Mouse (Mus musculus): ENCODE data around the gene Pdzrn3. TPM values are rescaled to one million over a fixed set of nuclear protein-coding genes. Genes with fewer than 3 reads are reported as not detected.

The Pdzrn3 gene
- total and polyA plus RNA-seq, 3 experiments, result 0.08 TPM; not detected in 2

GRCm38 (mm10) chr6:101108951-101109350 lies 268.7 kb downstream of the Pdzrn3 start:
- Histone ChIP-seq H3K4me1 (ENCODE audit: control insufficient read depth in 1 of 2, insufficient read depth in 2 of 2, low read length in 2 of 2) (no peaks in the 10 kb centered on the region), H3K79me2 (ENCODE audit: control insufficient read depth, insufficient read depth, low read length, poor library complexity) (no peaks in the 10 kb centered on the region), H3K36me3 (ENCODE audit: control insufficient read depth in 1 of 2, insufficient read depth in 2 of 2, low read length in 2 of 2) (no peaks in the 10 kb centered on the region), H3K4me3 (ENCODE audit: control insufficient read depth in 1 of 2, insufficient read depth in 1 of 2, low read depth in 2 of 2, low read length in 2 of 2) (no peak overlapping the region), H3K9ac (ENCODE audit: control insufficient read depth, low read depth, low read length, poor library complexity, severe bottlenecking) (no peak overlapping the region), H3K9me3 (replicated peaks; ENCODE audit: insufficient read depth, low read length) (no peaks in the 10 kb centered on the region), H3K27ac (ENCODE audit: control insufficient read depth, low read depth, low read length) (no peak overlapping the region), H3K27me3 (ENCODE audit: control insufficient read depth in 1 of 2, insufficient read depth in 2 of 2, low read length in 2 of 2) (no peaks in the 10 kb centered on the region)
- DNase-seq (ENCODE audit: low read depth, low spot score), result no peak
- TF ChIP-seq RCOR1 (IDR thresholded peaks at IDR 0.05; ENCODE audit: low read depth, low read length) (no peak), MYC (IDR thresholded peaks at IDR 0.05; ENCODE audit: low read depth, low read length) (no peak), GABPA (IDR thresholded peaks at IDR 0.05; ENCODE audit: low read depth, low read length) (no peak), ZMIZ1 (IDR thresholded peaks at IDR 0.05; ENCODE audit: low read depth, low read length) (no peak), E2F4 (IDR thresholded peaks at IDR 0.05; ENCODE audit: borderline replicate concordance, low read depth, low read length) (no peak), SIN3A (IDR thresholded peaks at IDR 0.05; ENCODE audit: low read length) (no peak), MAX (IDR thresholded peaks at IDR 0.05; ENCODE audit: low read length) (no peak), HCFC1 (IDR thresholded peaks at IDR 0.05; ENCODE audit: low read depth, low read length) (no peak), NRF1 (IDR thresholded peaks at IDR 0.05; ENCODE audit: insufficient read depth, low read depth, low read length, poor library complexity, severe bottlenecking) (no peak), POLR2AphosphoS2 (IDR thresholded peaks at IDR 0.05; ENCODE audit: low read length) (no peak), ELF1 (IDR thresholded peaks at IDR 0.05; ENCODE audit: low read depth, low read length) (no peak)

GRCm38 (mm10) chr6:101103506-101103905 lies 274.2 kb downstream of the Pdzrn3 start:
- H3K9ac ChIP-seq (ENCODE audit: control insufficient read depth, low read depth, low read length, poor library complexity, severe bottlenecking), result no peak overlapping the region
- no peaks in the 10 kb centered on the region for H3K79me2 ChIP-seq (ENCODE audit: control insufficient read depth, insufficient read depth, low read length, poor library complexity)
- no peak for DNase-seq (ENCODE audit: low read depth, low spot score)
- H3K36me3 ChIP-seq (ENCODE audit: control insufficient read depth in 1 of 2, insufficient read depth in 2 of 2, low read length in 2 of 2), result no peaks in the 10 kb centered on the region
- no peaks in the 10 kb centered on the region for H3K9me3 ChIP-seq (replicated peaks; ENCODE audit: insufficient read depth, low read length)
- no peaks in the 10 kb centered on the region for H3K4me1 ChIP-seq (ENCODE audit: control insufficient read depth in 1 of 2, insufficient read depth in 2 of 2, low read length in 2 of 2)
- H3K27me3 ChIP-seq (ENCODE audit: control insufficient read depth in 1 of 2, insufficient read depth in 2 of 2, low read length in 2 of 2), result no peaks in the 10 kb centered on the region
- H3K27ac ChIP-seq (ENCODE audit: control insufficient read depth, low read depth, low read length), result no peak overlapping the region
- H3K4me3 ChIP-seq (ENCODE audit: control insufficient read depth in 1 of 2, insufficient read depth in 1 of 2, low read depth in 2 of 2, low read length in 2 of 2), result no peak overlapping the region
- TF ChIP-seq GABPA (IDR thresholded peaks at IDR 0.05; ENCODE audit: low read depth, low read length), result no peak

- Histone ChIP-seq H3K4me1 (ENCODE audit: control insufficient read depth in 1 of 2, insufficient read depth in 2 of 2, low read length in 2 of 2) (no peaks in the 10 kb centered on the region), H3K9me3 (replicated peaks; ENCODE audit: insufficient read depth, low read length) (no peaks in the 10 kb centered on the region), H3K4me3 (ENCODE audit: control insufficient read depth in 1 of 2, insufficient read depth in 1 of 2, low read depth in 2 of 2, low read length in 2 of 2) (no peak overlapping the region), H3K79me2 (ENCODE audit: control insufficient read depth, insufficient read depth, low read length, poor library complexity) (no peaks in the 10 kb centered on the region), H3K9ac (ENCODE audit: control insufficient read depth, low read depth, low read length, poor library complexity, severe bottlenecking) (no peak overlapping the region), H3K27ac (ENCODE audit: control insufficient read depth, low read depth, low read length) (no peak overlapping the region), H3K27me3 (ENCODE audit: control insufficient read depth in 1 of 2, insufficient read depth in 2 of 2, low read length in 2 of 2) (no peaks in the 10 kb centered on the region), H3K36me3 (ENCODE audit: control insufficient read depth in 1 of 2, insufficient read depth in 2 of 2, low read length in 2 of 2) (no peaks in the 10 kb centered on the region)
- no peak for TF ChIP-seq ZMIZ1 (IDR thresholded peaks at IDR 0.05; ENCODE audit: low read depth, low read length)
- TF ChIP-seq UBTF (IDR thresholded peaks at IDR 0.05; ENCODE audit: borderline replicate concordance, insufficient read depth, low read depth, low read length), result no peak
- no peak for TF ChIP-seq ZNF384 (IDR thresholded peaks at IDR 0.05; ENCODE audit: low read depth, low read length)
- TF ChIP-seq EP300 (IDR thresholded peaks at IDR 0.05; ENCODE audit: low read depth in 1 of 2, low read length in 2 of 2), result no peak
- no peak for TF ChIP-seq GABPA (IDR thresholded peaks at IDR 0.05; ENCODE audit: low read depth, low read length)
- no peak for TF ChIP-seq TCF12 (IDR thresholded peaks at IDR 0.05; ENCODE audit: low read depth, low read length)
- no peak for TF ChIP-seq SIN3A (IDR thresholded peaks at IDR 0.05; ENCODE audit: low read length)
- TF ChIP-seq ZC3H11A (IDR thresholded peaks at IDR 0.05; ENCODE audit: low read depth, low read length), result no peak
- TF ChIP-seq MXI1 (IDR thresholded peaks at IDR 0.05; ENCODE audit: low read depth, low read length), result no peak
- no peak for TF ChIP-seq TAL1 (IDR thresholded peaks at IDR 0.05; ENCODE audit: low read length)
- TF ChIP-seq MAX (IDR thresholded peaks at IDR 0.05; ENCODE audit: low read length), result no peak
- no peak for TF ChIP-seq GATA1 (IDR thresholded peaks at IDR 0.05; ENCODE audit: low read depth, low read length)
- no peak for TF ChIP-seq ELF1 (IDR thresholded peaks at IDR 0.05; ENCODE audit: low read depth, low read length)
- no peak for TF ChIP-seq RCOR1 (IDR thresholded peaks at IDR 0.05; ENCODE audit: low read depth, low read length)
- TF ChIP-seq POLR2A (IDR thresholded peaks at IDR 0.05; ENCODE audit: control insufficient read depth in 1 of 2, insufficient read depth in 1 of 2, low read depth in 1 of 2, low read length in 2 of 2, poor library complexity in 1 of 2), result no peak
- DNase-seq (ENCODE audit: low read depth, low spot score), result no peak
Observed at GRCm38 (mm10) chr6:101101709-101102654, 275.7 kb downstream of the Pdzrn3 start.
